Mouse (Mus musculus) Muller cell, postnatal 12 days (primary cell): ENCODE data around the gene Ubxn10.

Source experiments
- DNase-seq: peaks from one replicate; pipeline ENCODE4 v3.0.0-alpha.2; 2015; ENCODE audit errors: inconsistent ontology term

Gene Ubxn10

GRCm38 (mm10) chr4:138734105-138734504 is 2.9 kb downstream of the Ubxn10 start:
- no peak for DNase-seq

- peak; percentile 81 for DNase-seq
These were observed 7.8 kb downstream of the Ubxn10 start for GRCm38 (mm10) chr4:138729018-138729703.

- DNase-seq, result no peak
These were observed 11.2 kb downstream of the Ubxn10 start for GRCm38 (mm10) chr4:138725751-138726150.

GRCm38 (mm10) chr4:138725127-138725461 is 11.9 kb downstream of the Ubxn10 start:
- peak; percentile 71 for DNase-seq

GRCm38 (mm10) chr4:138724354-138725126 is 12.4 kb downstream of the Ubxn10 start, which contains the start of gene Pla2g2c:
Pla2g2c (plus strand) TSS chr4:138724792.
- DNase-seq, result peak; percentile 31

- no peak for DNase-seq
These were observed 13.3 kb downstream of the Ubxn10 start for GRCm38 (mm10) chr4:138723493-138724281.

GRCm38 (mm10) chr4:138719264-138719596 is 17.7 kb downstream of the Ubxn10 start:
- DNase-seq, result no peak

GRCm38 (mm10) chr4:138718586-138719263 is 18.2 kb downstream of the Ubxn10 start:
- DNase-seq, result no peak

- DNase-seq, result no peak
These were observed 20.3 kb downstream of the Ubxn10 start for GRCm38 (mm10) chr4:138716697-138717096.

GRCm38 (mm10) chr4:138714186-138714585 is 22.8 kb downstream of the Ubxn10 start:
- no peak for DNase-seq

GRCm38 (mm10) chr4:138712621-138713020 is 24.3 kb downstream of the Ubxn10 start:
- DNase-seq, result no peak

- no peak for DNase-seq
These were observed 24.9 kb downstream of the Ubxn10 start for GRCm38 (mm10) chr4:138712096-138712495.

GRCm38 (mm10) chr4:138711051-138711820 is 25.7 kb downstream of the Ubxn10 start:
- DNase-seq, result no peak

- peak; percentile 81 for DNase-seq
These were observed 26.3 kb downstream of the Ubxn10 start for GRCm38 (mm10) chr4:138710633-138711032.

- peak; percentile 11 for DNase-seq
These were observed 27.0 kb downstream of the Ubxn10 start for GRCm38 (mm10) chr4:138709944-138710343.

- no peak for DNase-seq
These were observed 27.7 kb downstream of the Ubxn10 start for GRCm38 (mm10) chr4:138709246-138709645.

GRCm38 (mm10) chr4:138708636-138709035 is 28.3 kb downstream of the Ubxn10 start:
- peak; percentile 35 for DNase-seq

- no peak for DNase-seq
These were observed 30.3 kb downstream of the Ubxn10 start for GRCm38 (mm10) chr4:138706620-138707019.

- DNase-seq, result no peak
These were observed 32.8 kb downstream of the Ubxn10 start for GRCm38 (mm10) chr4:138704169-138704568.

- peak; percentile 70 for DNase-seq
These were observed 33.4 kb downstream of the Ubxn10 start for GRCm38 (mm10) chr4:138703591-138703990.

GRCm38 (mm10) chr4:138702528-138702927 is 34.4 kb downstream of the Ubxn10 start:
- DNase-seq, result peak; percentile 16
